Mouse (Mus musculus): ENCODE data around the gene Aldh1a2. TPM values are rescaled to one million over a fixed set of nuclear protein-coding genes. Genes with fewer than 3 reads are reported as not detected.

Aldh1a2 gene
- 11.8 and 12.3 TPM in 2 replicates for polyA plus RNA-seq (2015; fragmentation: Nextera tagmentation; extraction: Ambion mirVana)

GRCm38 (mm10) chr9:71215248-71216035 is at the start of gene Aldh1a2:
Aldh1a2 (plus strand) TSS chr9:71215789.

DNA sequence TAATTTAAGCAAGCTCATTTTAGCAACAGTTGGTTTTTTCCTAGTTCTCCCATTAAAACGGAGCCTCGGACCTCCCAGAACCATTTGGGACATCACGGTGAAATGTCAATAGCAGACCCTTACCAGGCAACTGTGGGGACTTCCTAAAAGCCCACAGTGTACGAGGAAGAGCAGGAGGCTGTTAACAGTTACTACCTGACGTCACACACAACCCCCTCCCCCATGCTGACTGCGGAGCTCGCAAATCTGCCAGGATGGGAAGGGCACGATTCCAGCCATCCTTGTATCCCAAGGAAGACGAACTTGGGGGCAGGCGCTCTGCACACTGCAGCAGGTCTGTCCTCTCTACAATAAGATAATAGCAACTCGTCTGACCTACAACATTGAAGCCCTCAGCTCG is 47.1 kb upstream of the Aldh1a2 start, which contains the start of gene Aqp9:
TSS of gene Aqp9 (minus strand) at position 172 of the 400 bp plus-strand sequence.

Other genes with a start within 250 kb of the Aldh1a2 start
- 0.14 and 0.49 TPM in 2 replicates for gene Aqp9, start 47.1 kb upstream of the Aldh1a2 start, polyA plus RNA-seq (2015; fragmentation: Nextera tagmentation; extraction: Ambion mirVana)

All from skeletal muscle tissue, postnatal 0 days (tissue).